Mouse (Mus musculus): Measurements from ENCODE around the gene Endov.

DNA sequence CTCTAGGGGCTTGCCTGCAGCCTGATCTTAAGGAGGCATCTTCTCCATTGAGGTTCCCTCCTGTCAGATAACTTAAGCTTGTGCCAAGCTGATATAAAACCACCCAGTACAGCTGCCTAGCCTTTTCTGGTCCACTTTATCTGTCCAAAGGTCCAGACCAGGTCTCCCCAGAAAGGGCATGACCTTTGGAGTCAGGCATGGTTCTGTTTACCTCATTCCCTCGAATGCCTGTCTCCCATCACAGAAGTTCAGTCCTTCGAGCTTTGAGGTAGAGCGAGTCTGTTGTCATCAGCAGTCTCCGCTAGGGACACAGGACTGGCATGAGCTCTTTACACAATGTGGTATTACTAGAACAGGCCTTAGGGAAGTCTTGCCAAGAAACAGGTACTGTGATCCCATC is 15.2 kb downstream of the Endov start:
- no peak for TF ChIP-seq CTCF (IDR thresholded peaks at IDR 0.05; ENCODE audit: low read depth)
- TF ChIP-seq EP300 (IDR thresholded peaks at IDR 0.05; ENCODE audit: low read depth): no peak

Measured in liver, embryonic 14.5 days (tissue).